Mouse (Mus musculus) olfactory bulb, adult 2 months (tissue): ENCODE data around the gene Zzef1.

Experiments used
- CTCF ChIP-seq: fragments of 200-500 bp; IDR thresholded peaks from 2 replicates; pipeline ENCODE4 v1.5.1; 2012; ENCODE audit warnings: low read depth, mild to moderate bottlenecking, low read length, moderate library complexity; ENCODE audit not compliant: insufficient read depth
- POLR2A ChIP-seq: fragments of 200-500 bp; IDR thresholded peaks from 2 replicates; pipeline ENCODE4 v1.6.1; 2012; ENCODE audit warnings: mild to moderate bottlenecking, low read depth, low read length, moderate library complexity; ENCODE audit not compliant: insufficient read depth

GRCm38 (mm10) chr11:72861236-72861635 lies 65.2 kb downstream of the Zzef1 start:
- no peak for TF ChIP-seq CTCF
- no peak for TF ChIP-seq POLR2A
